Mouse (Mus musculus) c-Kit-positive CD71-negative TER-119-negative erythroid progenitor cells, embryonic 14.5 days (primary cell): ENCODE measurements around the gene Phospho1.
"Not testable (repeated sequence)": the region's sequence is repeated elsewhere in the genome, so short reads cannot be mapped to it uniquely, and the experiment has no call there.

Source experiments
- DNase-seq: peaks from one replicate; pipeline ENCODE4 v3.0.0-alpha.2; 2013; ENCODE audit warnings: low read depth

The Phospho1 gene

GRCm38 (mm10) chr11:95860071-95860490 lies 35.8 kb downstream of the Phospho1 start:
- no peak for DNase-seq

GRCm38 (mm10) chr11:95861397-95861796 lies 37.1 kb downstream of the Phospho1 start:
- DNase-seq: no peak

DNA sequence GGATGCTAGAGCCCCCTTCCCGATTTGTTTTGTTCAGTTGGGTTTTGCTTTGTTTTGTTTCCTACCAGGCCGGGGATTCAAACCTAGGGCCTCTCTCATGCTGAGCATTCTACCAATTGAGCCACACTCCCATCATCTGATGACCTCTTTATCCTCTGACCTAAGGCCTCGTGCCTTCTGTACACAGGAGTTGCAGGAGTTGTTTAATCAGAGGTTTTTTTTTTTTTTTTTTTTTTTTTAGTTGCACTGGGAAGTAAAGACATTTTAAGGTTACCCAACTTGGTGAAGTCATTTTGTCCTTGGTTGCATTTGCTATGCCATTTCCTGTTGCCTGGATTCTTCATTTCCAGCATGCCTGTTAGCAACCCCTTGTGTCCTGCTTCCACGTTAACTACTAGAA lies 45.1 kb downstream of the Phospho1 start:
- no peak for DNase-seq

DNA sequence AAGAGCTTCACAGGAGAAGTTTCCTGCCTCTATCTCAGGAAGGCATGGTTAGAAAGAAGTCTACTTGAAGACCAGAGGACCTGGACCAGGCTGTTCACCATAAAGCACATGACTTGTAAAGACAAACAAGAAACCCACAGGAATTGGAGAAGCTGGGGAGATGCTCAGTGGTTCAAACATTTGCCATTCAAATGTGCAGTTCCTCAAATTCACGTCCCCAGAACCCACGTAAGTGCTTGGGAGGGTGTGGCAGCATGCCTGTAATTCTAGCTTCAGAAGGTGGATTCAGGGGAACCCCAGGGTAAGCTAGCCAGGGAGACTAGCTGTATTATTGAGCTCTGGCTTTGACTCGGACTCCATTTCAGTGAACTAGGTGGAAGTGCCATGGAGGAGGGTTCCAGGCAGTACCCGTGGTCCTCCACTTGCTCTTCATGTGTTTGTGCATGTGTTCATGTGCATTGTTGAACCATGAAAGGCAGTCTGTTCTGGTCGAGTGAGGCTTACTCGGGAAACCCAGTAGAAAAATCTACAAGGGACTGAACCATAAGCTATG lies 45.7 kb downstream of the Phospho1 start:
- DNase-seq: no peak

DNA sequence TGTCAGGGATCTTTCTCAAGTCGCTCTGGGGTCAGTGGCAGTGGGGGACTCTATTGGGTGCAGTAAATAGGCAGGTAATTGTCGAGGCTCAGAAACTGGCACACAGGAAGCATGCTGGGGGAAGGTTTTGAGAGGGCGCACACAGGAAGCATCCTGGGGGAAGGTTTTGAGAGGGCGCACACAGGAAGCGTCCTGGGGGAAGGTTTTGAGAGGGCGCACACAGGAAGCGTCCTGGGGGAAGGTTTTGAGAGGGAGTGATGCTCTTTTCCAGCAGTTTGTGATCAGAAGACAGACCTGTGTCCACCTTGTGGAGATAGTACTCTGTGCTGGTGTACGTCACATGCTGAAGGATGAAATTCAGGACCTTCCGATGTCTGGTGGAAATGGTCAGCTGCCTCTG lies 51.5 kb downstream of the Phospho1 start:
- DNase-seq: no peak

DNA sequence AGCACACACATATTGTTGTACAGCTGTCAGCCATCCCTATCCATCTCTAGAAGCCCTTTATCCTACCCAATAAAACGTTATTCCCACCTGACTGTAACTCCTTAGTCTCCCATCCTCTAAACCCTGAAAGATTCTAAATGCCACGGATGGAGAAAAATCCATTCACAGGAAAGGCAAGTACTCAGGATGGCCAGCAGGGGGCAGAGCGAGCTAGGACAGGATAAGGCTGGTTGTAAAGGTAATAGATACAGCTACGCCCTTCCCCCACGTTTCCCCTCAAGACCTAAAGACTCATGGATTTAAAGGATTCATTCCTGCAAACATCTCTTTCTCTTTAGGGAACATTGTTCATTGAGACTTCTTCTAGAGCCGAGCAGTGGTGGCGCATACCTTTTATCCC lies 52.0 kb downstream of the Phospho1 start:
- DNase-seq: no peak

DNA sequence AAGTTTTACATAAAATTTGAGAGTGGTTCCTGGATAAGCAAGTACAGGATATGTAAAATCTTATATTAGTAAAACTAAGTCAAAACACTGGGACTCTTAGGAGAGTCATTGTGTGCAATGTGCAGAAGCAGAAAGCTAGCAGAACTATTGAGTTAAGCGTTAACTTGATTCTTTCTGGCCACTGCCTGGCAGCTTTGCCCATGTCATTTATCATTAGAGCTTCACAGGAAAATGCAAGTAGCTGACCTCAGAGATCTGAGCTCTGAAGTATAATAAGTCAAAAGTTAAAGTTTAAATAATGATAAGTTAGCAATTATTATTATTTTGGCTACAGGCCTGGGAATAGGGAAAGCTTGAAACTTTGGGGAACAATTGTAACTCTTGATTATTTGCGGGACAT lies 55.6 kb downstream of the Phospho1 start:
- DNase-seq: not testable (repeated sequence)
